Mouse (Mus musculus) large intestine, adult 2 months (tissue): Measurements from ENCODE around the gene Rnf207. TPM values are rescaled to one million over a fixed set of nuclear protein-coding genes. Genes with fewer than 3 reads are reported as not detected.
A peak's percentile ranks its signal among the peaks of the same experiment; 100 is the strongest.

ENCODE experiments used
- DNase-seq: peaks from one replicate; pipeline ENCODE4 v3.0.0-alpha.2; 2012; ENCODE audit warnings: low read depth, low spot score
- WGBS: fragments of 180-500 bp; shearing (Covaris S2); methylation state at CpG from one replicate; pipeline ENCODE4 v1.1.7; 2018; 5-methylcytosine and 5-hydroxymethylcytosine counted together
- polyA plus RNA-seq: library from polyadenylated mRNA; depleted of rRNA; stranded (reverse); fragments of >200 nt; gene quantifications from 2 replicates; pipeline ENCODE4 v1.2.3, GENCODE M21; 2012

Gene Rnf207
- polyA plus RNA-seq, 1 experiment: 3.5 TPM

- WGBS: 95% methylated on average over 12 of the region's 12 CpGs
Measured at GRCm38 (mm10) chr4:152333587-152333986, 14.8 kb upstream of the Rnf207 start.

GRCm38 (mm10) chr4:152332952-152333351, 14.2 kb upstream of the Rnf207 start:
- no peak for DNase-seq
- WGBS: 29% methylated on average over 2 of the region's 2 CpGs

More at GRCm38 (mm10) chr4:152333587-152333986, 14.8 kb upstream of the Rnf207 start:
- DNase-seq: no peak

- WGBS: 75% methylated on average over 6 of the region's 6 CpGs
- DNase-seq: no peak
Measured at GRCm38 (mm10) chr4:152328691-152329090, 9.9 kb upstream of the Rnf207 start.

GRCm38 (mm10) chr4:152326543-152326942, 7.8 kb upstream of the Rnf207 start:
- WGBS: 1% methylated on average over 11 of the region's 11 CpGs
- DNase-seq: no peak

GRCm38 (mm10) chr4:152325574-152326411, 7.0 kb upstream of the Rnf207 start, which contains the start of gene Rpl22:
TSS of gene Rpl22 (plus strand) at chr4:152325742.
- under 1% methylated on average over 70 of the region's 70 CpGs for WGBS
- peak; percentile 91 for DNase-seq

- WGBS: 48% methylated on average over 16 of the region's 16 CpGs
- DNase-seq: no peak
Measured at GRCm38 (mm10) chr4:152324641-152325562, 6.1 kb upstream of the Rnf207 start.

GRCm38 (mm10) chr4:152321464-152321863, 2.7 kb upstream of the Rnf207 start:
- no peak for DNase-seq
- 53% methylated on average over 5 of the region's 5 CpGs for WGBS

GRCm38 (mm10) chr4:152317631-152318033, 1.2 kb downstream of the Rnf207 start:
- 68% methylated on average over 6 of the region's 6 CpGs for WGBS
- no peak for DNase-seq

GRCm38 (mm10) chr4:152315498-152316213, 3.1 kb downstream of the Rnf207 start:
- no peak for DNase-seq
- WGBS: 5% methylated on average over 43 of the region's 43 CpGs

- DNase-seq: no peak
Measured at GRCm38 (mm10) chr4:152313934-152314333, 4.9 kb downstream of the Rnf207 start.

GRCm38 (mm10) chr4:152313211-152313632, 5.6 kb downstream of the Rnf207 start:
- 1% methylated on average over 29 of the region's 29 CpGs for WGBS
- no peak for DNase-seq

DNA sequence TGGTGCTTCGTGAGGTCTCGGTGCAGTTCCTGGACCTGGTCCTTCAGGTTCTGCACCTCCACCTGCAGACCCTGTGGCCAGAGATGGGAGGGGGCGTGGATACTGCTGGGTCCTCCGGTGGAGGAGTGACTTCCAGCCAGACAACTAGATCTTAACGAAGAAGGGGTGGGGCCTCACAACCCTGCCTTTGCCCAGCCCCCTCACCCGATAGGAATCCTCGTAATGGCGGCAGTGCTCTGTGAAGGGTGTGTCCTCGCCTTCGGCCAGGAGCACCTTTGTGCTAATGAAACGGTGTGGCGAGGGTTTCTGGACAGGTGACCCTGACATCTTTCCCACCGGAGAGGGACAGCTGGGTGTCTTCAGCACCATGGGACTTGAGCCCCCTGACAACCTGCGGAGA, 6.6 kb downstream of the Rnf207 start:
- 4% methylated on average over 14 of the region's 14 CpGs for WGBS
- DNase-seq: no peak

- no peak for DNase-seq
- WGBS: 89% methylated on average over 9 of the region's 9 CpGs
Measured at GRCm38 (mm10) chr4:152307542-152307941, 11.3 kb downstream of the Rnf207 start.

DNA sequence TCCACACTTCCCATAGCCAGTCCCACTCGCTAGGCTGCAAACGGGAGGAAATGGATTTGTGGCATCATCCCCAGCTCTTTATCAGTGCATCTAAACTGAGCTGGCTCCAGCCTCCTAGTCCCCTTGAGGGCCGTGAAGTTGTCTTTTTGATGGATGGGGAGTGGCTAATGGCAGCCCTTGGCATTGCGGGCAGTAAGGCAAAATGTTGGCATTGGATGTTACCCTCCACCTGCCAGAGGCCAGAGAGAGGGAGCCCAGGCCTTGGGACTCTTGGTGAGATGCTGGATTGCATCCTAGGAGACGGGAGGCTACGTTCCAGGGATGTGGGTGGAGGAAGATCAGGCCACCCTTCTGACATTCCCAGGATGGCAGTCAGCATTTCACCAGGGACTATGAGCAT, 12.8 kb downstream of the Rnf207 start:
- 81% methylated on average over 6 of the region's 6 CpGs for WGBS
- DNase-seq: no peak

DNA sequence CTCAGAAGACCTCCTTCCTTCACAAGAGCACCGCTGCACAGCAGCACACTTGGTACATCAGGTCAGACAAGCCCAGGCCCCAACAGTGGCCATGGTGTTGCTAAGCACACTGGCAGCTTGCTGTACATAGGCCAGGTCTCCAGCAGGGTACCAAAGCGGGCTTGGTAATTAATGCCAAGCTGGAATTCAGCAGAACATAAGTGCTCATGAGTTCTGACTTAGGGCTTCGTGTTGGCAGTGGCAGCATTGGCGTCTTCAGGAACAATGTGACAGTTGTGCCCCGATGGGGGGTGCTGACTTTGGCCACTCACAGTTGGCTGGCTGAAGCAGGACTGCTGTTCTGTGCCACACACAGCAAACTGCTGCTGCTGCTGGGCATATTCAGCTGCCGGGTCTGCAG, 14.1 kb downstream of the Rnf207 start:
- WGBS: 91% methylated on average over 6 of the region's 6 CpGs
- no peak for DNase-seq

DNA sequence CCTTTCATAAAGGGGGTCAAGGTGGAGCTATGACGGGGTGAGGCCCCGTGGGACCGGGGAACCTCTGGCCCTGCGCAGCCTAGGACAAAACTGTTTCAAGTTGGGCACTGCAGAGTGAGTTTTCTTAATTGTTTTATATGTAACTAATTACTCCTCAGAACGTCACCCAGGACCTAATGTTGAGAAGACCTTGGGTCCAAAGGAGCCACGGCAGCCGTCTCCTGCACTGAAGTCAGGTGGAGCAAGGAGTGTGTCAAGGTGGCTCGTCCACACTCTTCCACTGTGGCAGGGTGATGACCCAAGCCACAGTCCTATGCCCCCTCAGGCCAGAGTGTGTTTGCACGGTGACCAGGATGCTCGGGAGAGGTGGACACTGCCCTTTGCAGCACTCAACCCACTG, 15.6 kb downstream of the Rnf207 start:
- no peak for DNase-seq
- WGBS: 90% methylated on average over 10 of the region's 10 CpGs

GRCm38 (mm10) chr4:152302012-152302411, 16.8 kb downstream of the Rnf207 start:
- no peak for DNase-seq

GRCm38 (mm10) chr4:152300375-152300774, 18.4 kb downstream of the Rnf207 start:
- 90% methylated on average over 8 of the region's 8 CpGs for WGBS
- no peak for DNase-seq

More at GRCm38 (mm10) chr4:152302012-152302411, 16.8 kb downstream of the Rnf207 start:
- WGBS: 82% methylated on average over 11 of the region's 11 CpGs

GRCm38 (mm10) chr4:152298836-152299235, 20.0 kb downstream of the Rnf207 start:
- 92% methylated on average over 14 of the region's 14 CpGs for WGBS
- no peak for DNase-seq
